Mouse (Mus musculus): ENCODE measurements around the gene Spint2.

Gene Spint2

DNA sequence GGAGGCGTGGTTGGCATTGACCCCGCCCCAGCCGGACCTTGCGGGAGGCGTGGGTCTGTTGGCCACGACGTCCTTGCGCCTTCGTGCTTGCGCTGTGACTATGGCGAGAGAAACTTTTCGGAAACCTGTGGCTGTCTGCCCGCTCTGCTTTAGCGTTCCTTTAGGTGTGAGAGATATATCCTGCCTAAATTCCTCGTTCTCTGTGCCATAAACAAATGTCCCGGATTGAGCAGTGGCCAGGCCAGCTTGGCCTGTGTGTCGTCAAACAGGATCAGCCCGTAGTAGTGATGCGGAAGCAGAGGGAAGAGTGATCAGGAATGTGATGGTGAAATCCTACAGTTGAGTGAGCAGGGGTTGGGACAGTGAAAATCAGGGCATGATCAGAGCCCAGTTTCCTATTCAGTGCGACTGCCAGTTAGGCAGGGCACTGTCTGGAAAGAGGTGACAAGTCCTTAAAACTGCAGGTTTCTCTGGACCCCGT lies 402 bp upstream of the Spint2 start:
- no peak for DNase-seq (ENCODE audit: low read depth, low spot score)

- DNase-seq (ENCODE audit: low read depth, low spot score), result no peak
These were observed 911 bp downstream of the Spint2 start for GRCm38 (mm10) chr7:29280801-29281200.

DNA sequence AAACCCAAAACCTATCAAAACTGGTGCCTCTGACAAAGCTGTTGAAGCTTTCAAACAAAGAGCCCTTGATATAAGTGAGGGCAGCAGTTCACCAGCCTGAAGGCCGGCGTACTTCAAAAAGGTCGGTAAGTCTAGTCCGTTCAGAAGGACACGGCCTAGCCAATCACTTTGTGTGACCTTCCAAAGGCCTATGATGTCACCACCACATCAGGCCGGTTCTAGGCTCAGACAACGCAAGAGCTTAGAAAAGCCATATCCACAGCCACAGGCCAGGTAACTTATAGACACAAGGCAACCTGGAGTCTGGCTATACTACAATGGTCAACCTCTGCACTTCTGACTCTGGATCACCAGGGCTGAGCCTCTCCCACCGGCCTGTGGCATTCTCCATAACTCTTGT lies 1.8 kb downstream of the Spint2 start:
- DNase-seq (ENCODE audit: low read depth, low spot score), result no peak

- no peak for DNase-seq (ENCODE audit: low read depth, low spot score)
These were observed 2.5 kb downstream of the Spint2 start for GRCm38 (mm10) chr7:29279261-29279660.

GRCm38 (mm10) chr7:29277510-29277909 lies 4.2 kb downstream of the Spint2 start:
- no peak for DNase-seq (ENCODE audit: low read depth, low spot score)

DNA sequence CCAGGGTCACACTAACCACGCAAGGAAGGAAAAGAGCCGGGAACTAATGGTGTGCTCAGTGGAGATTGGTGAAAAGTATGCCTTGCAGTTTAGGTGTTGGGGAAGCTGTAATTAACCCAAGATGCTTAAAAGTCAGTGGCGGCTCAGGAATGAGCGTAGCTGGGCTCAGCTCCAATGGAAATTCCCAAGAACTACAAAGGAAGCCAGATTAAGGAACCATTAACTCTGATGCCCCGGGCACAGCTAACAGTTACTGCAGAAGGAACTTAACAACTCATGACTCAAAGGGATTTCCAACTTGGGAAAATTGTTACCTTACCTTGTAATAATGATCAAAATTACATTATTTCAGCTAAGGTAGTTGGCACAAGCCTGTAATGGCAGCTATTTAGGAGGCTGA lies 5.0 kb downstream of the Spint2 start:
- DNase-seq (ENCODE audit: low read depth, low spot score), result no peak

DNA sequence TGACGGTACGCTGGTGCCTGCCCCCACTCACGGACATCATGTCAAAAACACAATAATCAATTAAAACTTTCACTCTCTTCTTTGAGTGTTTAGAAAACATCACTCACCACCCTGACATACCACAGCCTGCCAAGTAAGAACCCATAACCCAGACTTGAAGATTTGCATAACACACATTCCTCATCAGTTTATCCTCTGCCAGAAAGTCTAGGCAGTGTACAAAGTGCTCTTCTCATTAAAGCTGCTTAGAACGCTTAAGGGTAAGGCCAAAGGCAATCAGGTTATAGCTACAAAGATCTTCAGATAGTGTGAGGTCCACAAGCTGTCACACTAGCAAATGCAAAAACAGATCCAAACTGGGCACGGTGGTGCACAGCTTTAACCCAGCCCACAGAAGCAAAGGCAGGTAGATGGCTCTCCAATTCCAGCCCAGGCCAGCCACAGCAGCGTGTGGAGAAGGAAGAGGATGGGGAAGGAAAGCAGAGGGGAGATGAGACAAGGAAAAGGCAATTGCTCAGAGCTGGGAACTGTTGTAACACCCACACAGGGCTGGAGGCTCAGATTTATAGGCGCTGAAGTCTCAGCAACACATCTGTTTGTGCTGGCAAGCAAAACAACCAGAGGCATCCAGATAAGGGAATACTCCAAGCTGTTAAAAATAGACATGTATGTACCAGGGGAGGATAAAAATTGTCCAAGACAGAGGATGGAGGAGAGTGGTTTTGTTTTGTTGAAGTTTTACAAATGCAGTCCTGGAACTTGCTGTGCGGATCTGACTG lies 9.8 kb downstream of the Spint2 start:
- no peak for DNase-seq (ENCODE audit: low read depth, low spot score)

- DNase-seq (ENCODE audit: low read depth, low spot score), result no peak
These were observed 11.3 kb downstream of the Spint2 start for GRCm38 (mm10) chr7:29270445-29270844.

GRCm38 (mm10) chr7:29266931-29267330 lies 14.8 kb downstream of the Spint2 start:
- peak; percentile 67 for DNase-seq (ENCODE audit: low read depth, low spot score)

DNA sequence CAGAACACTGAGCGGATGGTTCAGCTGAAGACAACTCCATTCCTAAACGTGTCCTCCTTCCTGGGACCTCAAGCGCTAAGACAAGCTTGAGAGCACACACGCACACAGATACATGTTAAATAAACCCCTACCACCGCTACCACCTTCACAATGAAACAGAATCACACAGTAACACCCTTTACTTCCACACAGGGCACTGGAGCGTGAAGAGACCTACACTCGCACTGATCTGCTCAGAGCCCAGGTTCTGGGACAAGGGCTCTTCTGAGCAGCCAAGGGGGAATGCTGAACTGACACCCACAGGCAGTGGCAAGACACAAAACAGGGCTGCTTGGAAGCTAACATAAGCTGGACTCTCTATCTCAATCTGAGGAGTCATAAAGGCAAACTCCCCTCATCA lies 16.1 kb downstream of the Spint2 start:
- DNase-seq (ENCODE audit: low read depth, low spot score), result no peak

GRCm38 (mm10) chr7:29263831-29264230 lies 17.9 kb downstream of the Spint2 start:
- no peak for DNase-seq (ENCODE audit: low read depth, low spot score)

GRCm38 (mm10) chr7:29262151-29262550 lies 19.6 kb downstream of the Spint2 start:
- DNase-seq (ENCODE audit: low read depth, low spot score), result no peak

- DNase-seq (ENCODE audit: low read depth, low spot score), result no peak
These were observed 21.7 kb downstream of the Spint2 start for GRCm38 (mm10) chr7:29259781-29260730.

- no peak for DNase-seq (ENCODE audit: low read depth, low spot score)
These were observed 24.3 kb downstream of the Spint2 start for GRCm38 (mm10) chr7:29257368-29257767.

- no peak for DNase-seq (ENCODE audit: low read depth, low spot score)
These were observed 25.8 kb downstream of the Spint2 start for GRCm38 (mm10) chr7:29255875-29256274.

GRCm38 (mm10) chr7:29253842-29254241 lies 27.9 kb downstream of the Spint2 start:
- DNase-seq (ENCODE audit: low read depth, low spot score), result no peak

DNA sequence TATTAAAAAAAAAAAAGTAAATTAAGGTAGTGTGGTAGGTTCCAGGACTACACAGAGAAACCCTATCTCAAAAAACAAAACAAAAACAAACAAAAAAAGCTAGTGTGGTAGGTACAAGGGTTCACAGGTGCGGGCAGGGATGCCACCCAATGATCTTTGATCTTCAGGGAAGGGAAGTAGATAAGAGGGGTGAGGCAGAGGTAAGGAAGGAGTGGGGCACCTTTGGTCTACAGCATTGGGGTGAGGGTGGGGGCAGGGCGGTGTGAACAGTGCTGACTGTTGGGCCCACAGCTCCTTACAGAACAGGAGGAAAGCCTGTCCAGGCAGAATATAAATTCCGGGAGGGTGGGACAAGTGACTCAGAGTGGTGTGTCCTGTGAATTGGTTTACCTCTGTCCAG lies 30.5 kb downstream of the Spint2 start:
- DNase-seq (ENCODE audit: low read depth, low spot score), result no peak

- peak; percentile 81 for DNase-seq (ENCODE audit: low read depth, low spot score)
These were observed 33.4 kb downstream of the Spint2 start, which contains the start of gene 2200002D01Rik for GRCm38 (mm10) chr7:29248261-29248841. TSS of gene 2200002D01Rik (minus strand) at chr7:29248466.

GRCm38 (mm10) chr7:29247706-29248105 lies 34.0 kb downstream of the Spint2 start:
- DNase-seq (ENCODE audit: low read depth, low spot score), result peak; percentile 64

GRCm38 (mm10) chr7:29247314-29247700 lies 34.4 kb downstream of the Spint2 start:
- peak; percentile 90 for DNase-seq (ENCODE audit: low read depth, low spot score)

DNA sequence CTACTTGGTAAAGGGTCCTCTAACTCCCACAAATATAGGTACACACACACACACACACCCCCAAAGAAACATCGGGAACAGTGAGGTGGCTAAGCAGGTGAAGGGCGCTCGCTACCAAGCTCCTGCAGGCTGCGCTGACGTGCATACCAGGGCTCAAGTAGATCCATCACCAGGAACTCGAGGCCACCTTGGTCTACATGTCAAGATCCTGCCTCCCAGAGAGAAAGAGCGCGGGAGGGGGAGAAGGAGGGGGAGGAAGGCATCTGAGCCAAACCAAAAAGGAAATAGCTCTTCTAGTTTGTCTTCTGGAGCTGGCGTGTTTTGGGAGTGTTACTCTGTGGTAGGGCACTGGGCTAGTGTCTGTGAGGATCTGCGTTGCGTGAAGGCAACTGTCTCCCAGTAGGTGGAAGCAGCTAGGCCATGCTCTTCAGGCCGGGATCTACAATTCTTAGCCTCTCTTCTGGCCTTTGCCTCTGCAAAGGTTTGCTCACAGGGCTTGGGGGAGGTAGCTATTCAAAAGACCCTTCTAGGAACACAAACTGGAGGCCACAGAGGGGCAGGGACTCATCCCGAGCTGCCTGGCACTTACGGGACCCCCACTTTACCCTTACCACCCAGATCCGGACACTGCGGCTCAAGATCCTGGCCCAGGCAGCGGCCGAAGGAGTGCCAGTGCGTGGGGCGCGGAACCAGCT lies 34.9 kb downstream of the Spint2 start:
- no peak for DNase-seq (ENCODE audit: low read depth, low spot score)

Measured in R1 (cell line).